Mouse (Mus musculus) olfactory bulb, adult 2 months (tissue): ENCODE data around the gene Gm44973. TPM values are rescaled to one million over a fixed set of nuclear protein-coding genes. Genes with fewer than 3 reads are reported as not detected.

Source experiments
- H3K27ac ChIP-seq: fragments of 200-500 bp; 2 replicates; pipeline ENCODE4 v1.5.1; 2012; ENCODE audit warnings: low read depth, low read length; ENCODE audit not compliant: insufficient read depth
- H3K4me1 ChIP-seq: fragments of 200-500 bp; 2 replicates; pipeline ENCODE4 v1.6.1; 2012; ENCODE audit warnings: low read length; ENCODE audit not compliant: control insufficient read depth, insufficient read depth
- H3K4me3 ChIP-seq: fragments of 200-500 bp; 2 replicates; pipeline ENCODE4 v1.5.1; 2012; ENCODE audit warnings: mild to moderate bottlenecking, low read depth, low read length, moderate library complexity; ENCODE audit not compliant: insufficient read depth
- CTCF ChIP-seq: fragments of 200-500 bp; IDR thresholded peaks from 2 replicates; pipeline ENCODE4 v1.5.1; 2012; ENCODE audit warnings: low read depth, mild to moderate bottlenecking, low read length, moderate library complexity; ENCODE audit not compliant: insufficient read depth
- POLR2A ChIP-seq: fragments of 200-500 bp; IDR thresholded peaks from 2 replicates; pipeline ENCODE4 v1.6.1; 2012; ENCODE audit warnings: mild to moderate bottlenecking, low read depth, low read length, moderate library complexity; ENCODE audit not compliant: insufficient read depth
- WGBS: fragments of 180-500 bp; shearing (Covaris S2); methylation state at CpG from one replicate; pipeline ENCODE4 v1.1.7; 2018; 5-methylcytosine and 5-hydroxymethylcytosine counted together
- polyA plus RNA-seq: library from polyadenylated mRNA; stranded (reverse); fragments of >200 nt; gene quantifications from 2 replicates; pipeline ENCODE4 v1.2.4, GENCODE M21; 2012; ENCODE audit warnings: low replicate concordance; ENCODE audit not compliant: missing spikeins, insufficient read depth, insufficient read length

The Gm44973 gene
- polyA plus RNA-seq, 1 experiment: not detected

GRCm38 (mm10) chr7:5038109-5038732 lies 22.9 kb downstream of the Gm44973 start, which contains the start of gene Zfp784:
Gene Zfp784 (minus strand): TSS chr7:5038446.
- peak; percentile 94 for TF ChIP-seq POLR2A
- TF ChIP-seq CTCF: no peak
- H3K4me1 ChIP-seq: no peaks in the 10 kb centered on the region; the same call in 1 of the 2 replicates
- peak within 1 kb of the TSS; percentile 79 for H3K4me3 ChIP-seq
- peak within 1 kb of the TSS; percentile 84 for H3K27ac ChIP-seq
- under 1% methylated on average over 48 of the region's 48 CpGs for WGBS

GRCm38 (mm10) chr7:5038940-5039339 lies 23.6 kb downstream of the Gm44973 start:
- no peak overlapping the region; the same call in 1 of the 2 replicates for H3K27ac ChIP-seq
- 15% methylated on average over 5 of the region's 5 CpGs for WGBS
- H3K4me3 ChIP-seq: no peak overlapping the region
- no peaks in the 10 kb centered on the region; the same call in 1 of the 2 replicates for H3K4me1 ChIP-seq
- no peak for TF ChIP-seq POLR2A
- TF ChIP-seq CTCF: no peak

- no peak overlapping the region for H3K27ac ChIP-seq
- H3K4me1 ChIP-seq: no peaks in the 10 kb centered on the region
- 84% methylated on average over 2 of the region's 2 CpGs for WGBS
- H3K4me3 ChIP-seq: no peak overlapping the region
- no peak for TF ChIP-seq POLR2A
These were observed 29.7 kb downstream of the Gm44973 start for GRCm38 (mm10) chr7:5044981-5045380.

- no peak overlapping the region for H3K27ac ChIP-seq
- H3K4me1 ChIP-seq: no peaks in the 10 kb centered on the region
- 65% methylated on average over 2 of the region's 2 CpGs for WGBS
- H3K4me3 ChIP-seq: no peak overlapping the region
- TF ChIP-seq POLR2A (no peak), CTCF (no peak)
These were observed 30.8 kb downstream of the Gm44973 start for GRCm38 (mm10) chr7:5046112-5046511.

- 28% methylated on average over 2 of the region's 2 CpGs for WGBS
- TF ChIP-seq CTCF (no peak), POLR2A (no peak)
- Histone ChIP-seq H3K4me1 (no peaks in the 10 kb centered on the region), H3K27ac (no peak overlapping the region), H3K4me3 (no peak overlapping the region)
These were observed 32.0 kb downstream of the Gm44973 start for GRCm38 (mm10) chr7:5047313-5047712.

GRCm38 (mm10) chr7:5051193-5052192 lies 36.2 kb downstream of the Gm44973 start, which contains the start of gene Zfp580:
Gene Zfp580 (plus strand): TSS chr7:5051538.
- WGBS: under 1% methylated on average over 64 of the region's 65 CpGs
- no peak for TF ChIP-seq CTCF
- peak; percentile 70 for TF ChIP-seq POLR2A
- H3K27ac ChIP-seq: peak within 1 kb of the TSS; percentile 70
- peak within 1 kb of the TSS; percentile 78 for H3K4me3 ChIP-seq
- H3K4me1 ChIP-seq: peaks cover 19% of the 10 kb centered on the region

- TF ChIP-seq POLR2A (no peak), CTCF (no peak)
- H3K27ac ChIP-seq: no peak overlapping the region; the same call in 1 of the 2 replicates
- peak overlapping the region; percentile 78 for H3K4me3 ChIP-seq
- WGBS: 6% methylated on average over 12 of the region's 12 CpGs
- H3K4me1 ChIP-seq: peaks cover 21% of the 10 kb centered on the region
These were observed 37.1 kb downstream of the Gm44973 start for GRCm38 (mm10) chr7:5052438-5052837.

GRCm38 (mm10) chr7:5052931-5053343 lies 37.6 kb downstream of the Gm44973 start:
- H3K27ac ChIP-seq: no peak overlapping the region
- H3K4me1 ChIP-seq: peaks cover 26% of the 10 kb centered on the region
- no peak for TF ChIP-seq POLR2A
- TF ChIP-seq CTCF: no peak
- WGBS: 7% methylated on average over 45 of the region's 45 CpGs
- H3K4me3 ChIP-seq: peak overlapping the region; percentile 78
